Comparison of ENCODE assay signal across 21 mouse cellular contexts in the genomic region with DNA sequence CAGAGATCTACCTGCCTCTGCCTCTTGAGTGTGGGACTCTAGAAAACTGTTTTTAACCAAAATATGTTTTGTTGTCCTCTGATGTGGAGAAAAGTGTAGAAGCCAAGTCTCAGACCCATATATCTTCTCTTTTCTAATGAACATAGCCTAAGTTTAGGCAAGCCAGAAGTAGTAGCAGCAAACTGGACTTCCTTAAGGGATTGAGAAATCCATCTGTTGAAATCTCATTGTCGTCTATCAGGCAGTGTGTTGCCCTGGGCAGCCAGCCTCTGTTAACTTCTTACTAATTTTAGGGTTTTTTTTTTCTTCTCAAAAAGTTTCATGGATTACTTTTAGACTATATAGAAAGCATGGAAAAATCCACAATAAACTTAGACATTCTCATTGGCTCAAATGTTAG.
"Had no signal": no experiment of that assay in that cellular context is flagged by ENCODE, and none has a peak within 500 bp of the region (broad histone marks: within the 10 kb centered on the region; RNA-seq: fewer than 3 reads in every experiment).

No protein-coding gene starts in this region.

- H3K27ac ChIP-seq: liver, embryonic 13.5 days; liver, embryonic 15.5 days; lung, embryonic 15.5 days; macrophage; midbrain, embryonic 13.5 days; midbrain, embryonic 15.5 days; neural tube, embryonic 13.5 days; neural tube, embryonic 15.5 days had no signal

- DNase-seq: liver, embryonic 13.5 days; liver, postnatal 0 days; lung, adult 2 months; lung, postnatal 14 days; lung, postnatal 36 days; right cerebral cortex, postnatal 14 days; spleen, adult 18-20 months; thymus, adult 18-20 months; thymus, postnatal 25 days; thymus, postnatal 4 days had no signal

- H3K4me1 ChIP-seq: liver, embryonic 13.5 days; liver, embryonic 15.5 days; lung, embryonic 15.5 days; megakaryocyte, embryonic 14.5 days; midbrain, embryonic 13.5 days; midbrain, embryonic 15.5 days; neural tube, embryonic 13.5 days; neural tube, embryonic 15.5 days had no signal

- H3K9ac ChIP-seq: liver, embryonic 13.5 days; liver, embryonic 15.5 days; liver, postnatal 0 days; lung, embryonic 15.5 days; midbrain, embryonic 13.5 days; midbrain, embryonic 15.5 days; neural tube, embryonic 13.5 days; neural tube, embryonic 15.5 days had no signal

- H3K36me3 ChIP-seq: liver, embryonic 13.5 days; liver, embryonic 15.5 days; lung, embryonic 15.5 days; midbrain, embryonic 13.5 days; midbrain, embryonic 15.5 days; neural tube, embryonic 13.5 days; neural tube, embryonic 15.5 days had no signal

- H3K4me3 ChIP-seq: liver, embryonic 13.5 days; liver, embryonic 15.5 days; lung, embryonic 15.5 days; megakaryocyte, embryonic 14.5 days; midbrain, embryonic 13.5 days; midbrain, embryonic 15.5 days; myocyte; neural tube, embryonic 13.5 days; neural tube, embryonic 15.5 days had no signal

- H3K9me3 ChIP-seq: liver, embryonic 13.5 days; liver, embryonic 15.5 days; lung, embryonic 15.5 days; megakaryocyte, embryonic 14.5 days; midbrain, embryonic 13.5 days; midbrain, embryonic 15.5 days; neural tube, embryonic 13.5 days; neural tube, embryonic 15.5 days had no signal

- ATAC-seq: liver, postnatal 0 days; lung, postnatal 0 days; midbrain, embryonic 13.5 days; midbrain, embryonic 15.5 days had no signal

- H3K27me3 ChIP-seq: liver, embryonic 13.5 days; liver, embryonic 15.5 days; lung, embryonic 15.5 days; megakaryocyte, embryonic 14.5 days; neural tube, embryonic 15.5 days had no signal

- H3K4me2 ChIP-seq: liver, embryonic 13.5 days; liver, embryonic 15.5 days; lung, embryonic 15.5 days; midbrain, embryonic 11.5 days; midbrain, embryonic 13.5 days; midbrain, embryonic 15.5 days; neural tube, embryonic 13.5 days; neural tube, embryonic 15.5 days had no signal
